Mouse (Mus musculus) MEL (cell line): Measurements from ENCODE around the gene Phlda3.

ENCODE experiments used
- CTCF ChIP-seq, 3 experiments: IDR thresholded peaks in 2 of 3; conservative IDR thresholded peaks in 1 of 3; 2 replicates each; pipeline ENCODE4 v1.5.1; 2011 to 2012; ENCODE audit warnings: low read length in 3 of 3, low read depth in 2 of 3, mild to moderate bottlenecking in 2 of 3, improper control_type of control experiment in 1 of 3, inconsistent platforms in 1 of 3, mixed read lengths in 1 of 3, moderate library complexity in 1 of 3; ENCODE audit not compliant: control insufficient read depth in 1 of 3, insufficient read depth in 1 of 3, poor library complexity in 1 of 3, severe bottlenecking in 1 of 3
- ELF1 ChIP-seq: IDR thresholded peaks from 2 replicates; pipeline ENCODE4 v1.6.1; 2014; ENCODE audit warnings: low read depth, mild to moderate bottlenecking, inconsistent platforms, low read length, improper control_type of control experiment, moderate library complexity
- ETS1 ChIP-seq: IDR thresholded peaks from 2 replicates; pipeline ENCODE4 v1.6.1; 2012; ENCODE audit warnings: low read depth, mild to moderate bottlenecking, inconsistent platforms, low read length, improper control_type of control experiment, moderate library complexity
- HCFC1 ChIP-seq: IDR thresholded peaks from 2 replicates; pipeline ENCODE4 v1.6.1; 2012; ENCODE audit warnings: low read depth, mild to moderate bottlenecking, inconsistent platforms, low read length, improper control_type of control experiment, moderate library complexity
- MAX ChIP-seq: IDR thresholded peaks from 2 replicates; pipeline ENCODE4 v1.6.1; 2011; ENCODE audit warnings: low read length, improper control_type of control experiment
- POLR2A ChIP-seq, 2 experiments: IDR thresholded peaks; 2 replicates each; pipeline ENCODE4 v1.6.1; 2011 to 2012; ENCODE audit warnings: low read length in 2 of 2, mild to moderate bottlenecking in 2 of 2, control low read depth in 1 of 2, improper control_type of control experiment in 1 of 2, low read depth in 1 of 2, moderate library complexity in 1 of 2; ENCODE audit not compliant: control insufficient read depth in 1 of 2, insufficient read depth in 1 of 2, poor library complexity in 1 of 2
- TBP ChIP-seq: IDR thresholded peaks from 2 replicates; pipeline ENCODE4 v1.8.0; 2011; ENCODE audit warnings: low read depth, low read length, improper control_type of control experiment
- ZC3H11A ChIP-seq: IDR thresholded peaks from 2 replicates; pipeline ENCODE4 v1.6.1; 2012; ENCODE audit warnings: low read depth, mild to moderate bottlenecking, inconsistent platforms, low read length, improper control_type of control experiment
- ZKSCAN1 ChIP-seq: IDR thresholded peaks from 2 replicates; pipeline ENCODE4 v1.6.1; 2012; ENCODE audit warnings: low read depth, mild to moderate bottlenecking, inconsistent platforms, low read length, improper control_type of control experiment, moderate library complexity
- ZNF384 ChIP-seq: IDR thresholded peaks from 2 replicates; pipeline ENCODE4 v1.6.1; 2012; ENCODE audit warnings: low read depth, mild to moderate bottlenecking, inconsistent platforms, low read length, improper control_type of control experiment

DNA sequence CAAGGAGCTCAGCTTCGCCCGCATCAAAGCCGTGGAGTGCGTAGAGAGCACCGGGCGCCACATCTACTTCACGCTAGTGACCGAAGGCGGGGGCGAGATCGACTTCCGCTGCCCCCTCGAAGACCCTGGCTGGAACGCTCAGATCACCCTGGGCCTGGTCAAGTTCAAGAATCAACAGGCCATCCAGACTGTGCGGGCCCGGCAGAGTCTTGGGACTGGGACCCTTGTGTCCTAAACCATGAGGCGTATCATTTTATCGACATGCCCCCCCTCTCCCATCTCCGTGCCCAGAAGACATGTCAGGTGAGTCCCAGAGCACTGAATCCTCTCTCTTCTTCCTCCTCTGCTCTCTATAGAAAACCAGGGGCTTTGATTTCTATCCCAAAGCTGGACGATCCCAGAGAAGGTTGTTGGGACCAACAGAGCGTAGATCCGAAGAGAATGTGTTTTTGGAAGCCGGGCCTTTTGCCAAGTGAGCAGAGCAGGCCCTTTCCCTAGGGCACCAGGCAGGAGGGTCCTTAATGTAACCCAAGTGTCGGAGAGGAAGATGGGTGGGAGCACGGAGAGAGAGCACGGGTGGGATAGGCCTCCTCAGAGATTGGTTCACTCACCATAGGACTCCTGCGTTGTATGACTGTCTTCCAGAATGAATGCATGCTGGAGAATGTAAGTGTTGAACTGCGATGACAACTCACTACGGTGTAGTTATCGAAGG is 830 bp downstream of the Phlda3 start:
- TF ChIP-seq TBP (0 out of 2 replicates have a peak, but pooled peaks have one; percentile 13), HCFC1 (no peak), ZNF384 (no peak), CTCF (IDR thresholded peaks at IDR 0.05 in 2 of 3, conservative IDR thresholded peaks at IDR 0.05 in 1 of 3; ENCODE audit: control insufficient read depth in 1 of 3, insufficient read depth in 1 of 3, low read depth in 2 of 3, low read length in 3 of 3, poor library complexity in 1 of 3, severe bottlenecking in 1 of 3) (no peak), ETS1 (no peak), ZC3H11A (no peak), ZKSCAN1 (no peak), ELF1 (no peak), POLR2A (IDR thresholded peaks at IDR 0.05; ENCODE audit: control insufficient read depth in 1 of 2, insufficient read depth in 1 of 2, low read depth in 1 of 2, low read length in 2 of 2, poor library complexity in 1 of 2) (no peak), MAX (no peak)
